Mouse (Mus musculus) A20 (cell line): Measurements from ENCODE around the gene Gm20388.

Source experiments
- DNase-seq: peaks from one replicate; pipeline ENCODE4 v3.0.0-alpha.2; 2011; ENCODE audit warnings: low read depth, low spot score

Gene Gm20388

GRCm38 (mm10) chr8:122793375-122794174, 2882.9 kb downstream of the Gm20388 start:
- DNase-seq: no peak

- DNase-seq: no peak
Measured at GRCm38 (mm10) chr8:122794175-122794454, 2883.5 kb downstream of the Gm20388 start.

- no peak for DNase-seq
Measured at GRCm38 (mm10) chr8:122803906-122804761, 2893.5 kb downstream of the Gm20388 start.

- DNase-seq: no peak
Measured at GRCm38 (mm10) chr8:122805349-122805748, 2894.7 kb downstream of the Gm20388 start.

GRCm38 (mm10) chr8:122806956-122807538, 2896.4 kb downstream of the Gm20388 start:
- DNase-seq: no peak

DNA sequence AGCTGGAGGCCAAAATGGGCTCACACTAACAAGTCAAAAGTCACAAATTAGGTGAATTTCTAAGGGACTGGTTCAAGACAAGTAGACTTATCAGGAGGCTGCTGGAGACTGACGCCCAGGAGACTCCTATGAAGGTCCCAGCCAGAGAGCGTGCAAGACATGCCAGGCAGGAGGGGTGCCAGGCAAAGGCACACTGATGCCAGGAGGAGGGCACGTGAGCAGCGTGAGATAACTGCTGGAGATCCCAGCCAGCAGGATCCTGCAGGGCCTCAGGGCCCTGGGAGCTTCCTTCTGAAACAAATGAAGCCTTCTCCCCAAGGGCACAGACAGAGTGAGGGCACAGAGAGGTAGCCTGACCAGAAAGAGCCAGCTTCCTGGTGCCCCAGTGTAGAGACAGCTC, 2897.3 kb downstream of the Gm20388 start:
- no peak for DNase-seq

DNA sequence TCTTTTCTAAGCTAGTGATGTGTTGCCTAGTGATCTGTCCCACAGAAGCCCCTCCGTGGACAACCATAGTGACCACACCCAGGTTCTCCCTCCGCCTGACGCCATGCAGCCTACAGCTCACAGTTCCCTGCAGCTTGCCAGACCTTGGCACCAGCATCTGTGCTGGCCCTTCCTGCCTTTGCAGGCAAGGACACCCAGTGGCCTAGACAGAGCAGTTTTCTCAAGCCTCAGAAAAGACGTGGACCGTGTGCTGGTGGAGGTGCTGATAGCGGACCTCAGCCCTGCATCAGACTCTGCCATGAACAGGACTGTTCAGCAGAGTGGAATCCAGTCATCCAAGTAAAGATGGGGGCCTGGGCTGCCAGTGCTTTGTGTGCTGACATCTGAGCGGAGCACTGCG, 2899.7 kb downstream of the Gm20388 start:
- DNase-seq: no peak

DNA sequence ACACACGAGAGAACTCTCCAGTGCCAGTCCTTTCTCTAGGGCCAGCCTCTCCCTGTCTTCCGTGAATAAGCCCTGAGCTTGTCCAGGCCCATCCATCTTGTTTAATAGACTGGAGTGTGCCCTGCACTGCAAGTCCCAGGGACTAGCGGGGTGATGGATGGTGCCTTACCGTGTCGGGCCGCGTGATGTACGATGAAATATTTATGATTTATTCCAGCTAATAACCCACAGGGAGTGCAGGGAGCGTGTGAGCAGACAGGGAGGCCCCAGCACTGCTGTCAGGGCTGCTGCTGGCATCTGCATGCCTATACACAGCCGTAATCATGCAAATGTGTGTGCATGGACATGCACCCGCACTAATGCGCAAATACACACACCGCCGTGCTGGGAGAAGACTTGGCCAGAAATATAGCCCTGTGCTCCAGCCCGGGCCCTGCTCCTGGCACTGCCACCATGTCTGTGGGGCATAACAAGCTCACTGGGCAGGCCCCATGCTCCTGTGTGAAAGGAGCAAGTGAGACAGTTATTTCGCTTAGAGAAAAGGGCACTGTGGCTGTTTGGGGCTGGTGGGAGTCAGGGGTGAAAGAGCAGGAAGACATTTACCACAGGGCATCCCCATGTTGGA, 2901.3 kb downstream of the Gm20388 start:
- no peak for DNase-seq

GRCm38 (mm10) chr8:122812610-122813250, 2902.1 kb downstream of the Gm20388 start:
- no peak for DNase-seq

- no peak for DNase-seq
Measured at GRCm38 (mm10) chr8:122814608-122815007, 2904.0 kb downstream of the Gm20388 start.

DNA sequence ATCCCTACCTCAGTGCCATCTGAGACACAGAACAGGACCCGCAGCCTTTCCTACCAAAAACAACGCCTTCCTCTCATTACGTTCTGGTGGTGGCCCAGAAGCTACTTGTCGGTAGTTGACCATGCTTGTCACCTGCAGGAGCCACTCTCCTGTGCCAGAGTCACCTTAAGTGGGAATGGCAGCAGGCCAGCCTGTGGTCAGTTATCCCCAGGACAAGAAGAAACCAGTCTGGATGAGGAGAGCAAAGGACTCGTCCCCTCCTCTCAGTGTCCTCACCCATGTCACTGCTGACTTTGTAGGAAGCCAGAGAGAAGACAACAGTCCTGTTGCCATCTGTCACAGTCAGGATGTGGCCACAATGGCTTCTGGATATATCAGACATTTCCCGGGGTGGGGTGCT, 2906.3 kb downstream of the Gm20388 start:
- DNase-seq: no peak

GRCm38 (mm10) chr8:122817724-122818496, 2907.3 kb downstream of the Gm20388 start:
- DNase-seq: no peak

DNA sequence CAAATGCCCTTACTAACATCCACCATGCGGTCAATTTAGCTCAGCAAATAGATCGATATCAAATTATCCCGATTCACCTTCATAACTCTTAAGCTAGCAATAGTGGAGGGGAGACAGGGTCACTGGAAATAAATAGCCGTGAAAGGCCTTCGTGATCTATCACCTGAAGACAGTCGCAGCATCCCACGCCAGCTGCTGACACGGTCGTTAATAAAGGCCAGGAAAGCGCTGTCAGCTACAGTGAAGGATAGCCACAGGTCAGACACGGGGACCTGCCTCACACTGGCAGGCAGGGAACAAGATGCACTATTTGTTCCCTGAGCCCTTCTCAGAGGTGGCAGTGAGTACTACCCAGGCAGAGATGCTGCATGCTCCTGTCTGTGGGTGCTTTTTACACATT, 2909.1 kb downstream of the Gm20388 start:
- no peak for DNase-seq

DNA sequence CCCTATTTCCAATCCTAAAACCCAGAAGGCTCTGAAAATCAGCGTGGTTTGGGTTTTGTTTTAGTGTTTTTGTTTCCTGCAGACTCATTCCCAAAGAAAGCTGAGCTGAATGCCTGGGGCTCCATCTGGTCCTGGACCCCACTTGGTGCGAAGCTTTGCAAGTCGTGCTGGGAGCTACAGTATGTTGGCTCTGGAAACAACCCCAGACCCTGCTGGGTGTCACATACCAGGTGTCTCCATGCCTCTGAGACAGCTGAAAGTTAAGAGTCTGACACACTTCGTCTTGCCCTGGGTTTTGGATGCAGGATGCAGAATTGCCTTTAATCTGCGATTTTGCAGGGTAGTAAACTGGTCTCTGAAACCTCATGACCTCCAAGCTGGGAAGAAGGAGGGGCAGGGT, 2913.9 kb downstream of the Gm20388 start:
- no peak for DNase-seq

- DNase-seq: no peak
Measured at GRCm38 (mm10) chr8:122824986-122825385, 2914.3 kb downstream of the Gm20388 start.

DNA sequence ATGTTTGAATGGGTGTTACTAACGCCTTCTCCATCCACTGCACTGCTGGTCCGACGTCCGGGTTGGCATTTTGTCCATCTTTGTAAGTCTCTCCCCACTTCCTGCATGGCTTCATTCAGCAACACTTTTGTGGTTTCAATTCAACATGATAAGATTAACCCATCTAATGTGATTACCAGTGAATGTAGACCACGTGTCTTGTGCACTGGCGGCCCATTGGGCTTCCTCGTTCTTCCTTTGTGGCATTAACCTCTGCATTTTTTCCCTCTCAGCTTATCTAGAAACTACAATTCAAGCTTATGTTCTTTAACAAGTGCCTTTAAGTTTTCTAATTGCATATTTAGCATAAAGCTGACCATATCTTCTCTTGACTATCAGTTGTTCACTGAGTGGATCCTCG, 2914.8 kb downstream of the Gm20388 start:
- DNase-seq: no peak

DNA sequence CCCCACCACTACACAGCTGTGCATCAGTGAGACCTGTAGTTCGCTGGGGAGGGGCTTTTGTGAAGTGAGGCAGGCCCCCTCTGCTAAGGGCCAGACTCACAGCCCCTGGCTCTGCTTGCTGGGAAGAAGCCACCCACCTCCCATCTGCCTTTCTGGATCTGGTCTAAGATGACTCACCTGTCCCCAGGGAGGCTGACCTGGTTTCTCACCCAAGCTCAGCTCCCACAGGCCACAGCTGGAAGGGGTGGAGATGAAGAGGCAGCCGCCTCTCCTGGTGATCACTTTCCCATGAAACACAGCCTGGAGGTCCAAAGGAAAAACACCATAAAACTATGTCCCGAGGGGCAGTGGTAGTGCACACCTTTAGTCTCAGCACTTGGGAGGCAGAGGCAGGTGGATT, 2918.8 kb downstream of the Gm20388 start:
- DNase-seq: no peak

DNA sequence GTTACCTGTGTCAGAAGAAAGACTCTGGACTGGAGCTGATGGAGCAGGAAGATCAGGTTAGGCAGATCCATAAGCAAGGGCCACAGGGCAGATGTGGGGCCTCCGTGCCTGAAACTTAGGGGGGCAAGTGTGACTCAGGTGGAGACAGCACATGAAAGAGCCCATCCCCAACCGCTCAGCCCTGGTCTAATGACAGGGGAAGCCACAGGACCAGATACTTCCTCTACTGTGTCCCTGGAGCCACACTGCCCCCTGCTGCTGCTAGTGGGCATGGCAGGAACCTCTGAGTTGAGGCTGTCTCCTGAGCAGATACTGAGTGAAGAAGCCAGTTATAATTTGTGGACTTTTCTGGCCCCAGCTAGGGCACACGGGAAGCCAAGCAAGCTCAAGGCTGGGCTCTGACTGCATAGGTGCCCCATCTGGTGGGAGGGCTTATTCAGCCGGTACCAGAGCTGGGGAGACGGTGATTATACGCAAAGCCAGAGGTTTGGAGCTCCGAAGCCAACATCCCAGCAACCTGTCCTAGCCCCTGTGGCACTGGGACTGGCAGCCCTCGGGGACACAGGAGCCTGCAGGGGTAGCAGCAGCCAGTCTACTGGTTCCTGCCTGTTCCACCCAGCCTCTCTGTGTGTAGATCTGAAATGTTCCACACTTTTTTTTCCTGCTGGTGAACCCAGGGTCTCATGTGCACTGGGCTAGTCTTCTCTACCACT, 2919.9 kb downstream of the Gm20388 start:
- peak; percentile 89 for DNase-seq

DNA sequence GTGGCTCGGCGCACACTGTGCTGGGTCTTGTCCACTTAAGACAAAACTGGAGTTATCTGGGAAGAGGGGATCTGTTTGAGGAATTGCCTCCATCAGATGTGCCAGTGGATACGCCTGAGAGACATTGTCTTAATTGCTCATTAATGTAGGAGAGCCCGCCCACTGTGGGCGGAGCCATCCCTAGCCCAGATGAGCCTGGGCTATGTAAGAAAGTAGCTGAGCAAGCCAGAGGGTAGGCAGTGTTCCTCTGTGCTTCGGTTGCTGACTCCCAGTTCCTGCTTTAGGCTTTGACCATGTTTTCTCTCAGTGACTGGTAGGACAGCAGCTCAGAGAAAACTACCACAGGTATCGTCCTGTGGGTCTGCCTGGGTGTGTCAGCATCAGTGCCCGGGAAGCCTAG, 2923.8 kb downstream of the Gm20388 start:
- no peak for DNase-seq

DNA sequence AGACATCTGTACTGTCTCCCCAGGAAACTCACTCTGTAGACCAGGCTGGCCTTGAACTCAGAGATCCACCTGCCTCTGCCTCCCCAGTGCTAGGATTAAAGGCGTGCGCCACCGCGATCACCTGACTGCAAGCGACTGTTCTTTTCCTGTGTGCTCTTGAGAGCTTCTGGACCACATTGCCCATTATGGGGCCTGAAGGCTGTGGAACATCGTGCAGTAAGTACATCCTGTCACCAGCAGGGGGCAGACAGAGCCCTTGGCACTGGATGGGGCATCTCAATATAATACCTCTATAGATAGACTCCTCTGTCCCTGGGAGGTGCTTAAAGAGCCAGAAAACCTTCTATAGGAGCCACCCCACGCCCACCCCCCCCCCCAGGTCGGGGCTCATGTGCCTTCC, 2924.3 kb downstream of the Gm20388 start:
- peak; percentile 84 for DNase-seq
